Mouse (Mus musculus): ENCODE measurements around the gene Phf2. TPM values are rescaled to one million over a fixed set of nuclear protein-coding genes. Genes with fewer than 3 reads are reported as not detected.

The Phf2 gene
- polyA plus RNA-seq, 1 experiment from 2014 or later: 3.6 TPM

DNA sequence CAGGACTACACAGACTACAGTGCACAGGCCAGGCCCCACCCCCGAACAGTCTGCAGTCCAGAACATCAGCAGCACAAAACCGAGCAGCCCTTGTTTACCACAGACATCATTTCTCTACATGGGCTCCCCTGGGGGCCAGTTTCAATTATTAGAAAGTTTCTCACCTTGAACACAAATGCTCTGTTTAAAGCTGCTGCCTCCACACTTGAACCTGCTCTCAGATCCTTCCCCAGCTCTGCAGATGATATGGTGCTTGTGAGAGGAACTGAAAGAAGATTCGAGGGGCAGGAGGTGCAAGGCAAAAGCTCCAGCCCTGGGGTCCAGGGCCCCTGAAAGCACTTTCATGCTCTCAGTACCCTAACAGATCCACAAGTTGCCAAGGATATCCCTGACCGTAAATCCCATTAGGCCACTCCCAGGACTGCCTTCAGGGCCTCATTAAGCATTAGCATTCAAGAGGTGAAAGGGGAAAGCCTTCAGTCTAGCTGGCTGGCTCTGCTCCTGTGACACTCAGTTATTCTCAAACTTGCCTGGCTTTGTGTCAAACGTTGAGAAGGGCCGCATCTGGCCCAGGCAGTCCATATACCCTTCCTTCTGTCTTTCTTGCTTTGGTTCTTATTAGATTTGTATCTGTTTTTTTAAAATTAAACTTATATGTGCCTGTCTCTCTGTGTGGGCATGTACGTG lies 13.5 kb downstream of the Phf2 start:
- 53% methylated on average over 7 of the region's 7 CpGs for WGBS

GRCm38 (mm10) chr13:48853947-48854346 lies 17.0 kb downstream of the Phf2 start:
- H3K36me3 ChIP-seq: no peaks in the 10 kb centered on the region
- no peak overlapping the region for H3K4me3 ChIP-seq
- no peaks in the 10 kb centered on the region for H3K27me3 ChIP-seq (replicated peaks)
- H3K27ac ChIP-seq (replicated peaks): no peak overlapping the region
- no peaks in the 10 kb centered on the region for H3K9me3 ChIP-seq
- 57% methylated on average over 3 of the region's 3 CpGs for WGBS
- peaks cover 90% of the 10 kb centered on the region for H3K4me1 ChIP-seq
- no peak for ATAC-seq (ENCODE audit: extremely low read depth, insufficient number of reproducible peaks, low FRiP score, low TSS enrichment)
- no peak overlapping the region for H3K9ac ChIP-seq
- no peak overlapping the region for H3K4me2 ChIP-seq

More for the DNA sequence above, 13.5 kb downstream of the Phf2 start:
- no peaks in the 10 kb centered on the region for H3K27me3 ChIP-seq (replicated peaks)
- H3K4me2 ChIP-seq: no peak overlapping the region
- H3K9ac ChIP-seq: peak overlapping the region; percentile 5; the same call in 1 of the 2 replicates
- H3K36me3 ChIP-seq: no peaks in the 10 kb centered on the region
- no peak overlapping the region for H3K4me3 ChIP-seq
- H3K4me1 ChIP-seq: peaks cover 75% of the 10 kb centered on the region
- no peak for ATAC-seq (ENCODE audit: extremely low read depth, insufficient number of reproducible peaks, low FRiP score, low TSS enrichment)
- peak overlapping the region; percentile 43 for H3K27ac ChIP-seq (replicated peaks)
- H3K9me3 ChIP-seq: no peaks in the 10 kb centered on the region

DNA sequence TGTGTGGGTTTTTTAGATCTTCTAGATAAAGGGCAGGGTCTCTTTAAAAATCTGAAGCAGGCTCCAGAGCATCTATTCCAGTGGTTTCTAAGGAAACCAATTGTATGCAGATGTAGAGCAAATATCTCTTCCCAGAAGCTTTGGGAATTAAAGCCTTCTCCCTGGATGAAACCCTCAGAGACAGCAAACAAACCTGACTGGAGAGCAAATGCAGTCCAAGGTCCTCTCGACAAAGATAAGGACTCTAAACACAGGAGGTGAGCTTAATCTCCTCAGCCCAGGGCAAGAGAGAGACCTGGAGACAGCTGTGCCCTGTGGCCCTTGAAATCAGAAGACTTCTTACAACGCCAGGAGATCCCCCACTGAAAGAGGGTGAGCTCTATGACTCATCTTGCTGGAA lies 17.4 kb downstream of the Phf2 start:
- Histone ChIP-seq H3K27ac (replicated peaks) (peak overlapping the region; percentile 17; the same call in 1 of the 2 replicates), H3K9ac (no peak overlapping the region), H3K36me3 (no peaks in the 10 kb centered on the region), H3K27me3 (replicated peaks) (no peaks in the 10 kb centered on the region), H3K4me3 (no peak overlapping the region), H3K4me2 (no peak overlapping the region), H3K4me1 (peaks cover 90% of the 10 kb centered on the region), H3K9me3 (no peaks in the 10 kb centered on the region)
- no peak for ATAC-seq (ENCODE audit: extremely low read depth, insufficient number of reproducible peaks, low FRiP score, low TSS enrichment)
- WGBS: 13% methylated on average over 2 of the region's 2 CpGs

- Histone ChIP-seq H3K9me3 (no peaks in the 10 kb centered on the region), H3K4me3 (no peak overlapping the region), H3K4me1 (peaks cover 88% of the 10 kb centered on the region), H3K9ac (no peak overlapping the region), H3K27ac (replicated peaks) (peak overlapping the region; percentile 50; the same call in 1 of the 2 replicates), H3K4me2 (no peak overlapping the region), H3K36me3 (no peaks in the 10 kb centered on the region), H3K27me3 (replicated peaks) (no peaks in the 10 kb centered on the region)
- WGBS: 29% methylated on average over 3 of the region's 3 CpGs
- no peak for ATAC-seq (ENCODE audit: extremely low read depth, insufficient number of reproducible peaks, low FRiP score, low TSS enrichment)
Measured at GRCm38 (mm10) chr13:48852859-48853258, 18.1 kb downstream of the Phf2 start.

GRCm38 (mm10) chr13:48851719-48852118 lies 19.2 kb downstream of the Phf2 start:
- Histone ChIP-seq H3K27ac (replicated peaks) (no peak overlapping the region), H3K36me3 (no peaks in the 10 kb centered on the region), H3K4me3 (no peak overlapping the region), H3K27me3 (replicated peaks) (no peaks in the 10 kb centered on the region), H3K4me2 (no peak overlapping the region), H3K4me1 (peaks cover 77% of the 10 kb centered on the region), H3K9me3 (no peaks in the 10 kb centered on the region), H3K9ac (peak overlapping the region; percentile 17; the same call in 1 of the 2 replicates)
- ATAC-seq (ENCODE audit: extremely low read depth, insufficient number of reproducible peaks, low FRiP score, low TSS enrichment): no peak
- WGBS: 78% methylated on average over 5 of the region's 5 CpGs

DNA sequence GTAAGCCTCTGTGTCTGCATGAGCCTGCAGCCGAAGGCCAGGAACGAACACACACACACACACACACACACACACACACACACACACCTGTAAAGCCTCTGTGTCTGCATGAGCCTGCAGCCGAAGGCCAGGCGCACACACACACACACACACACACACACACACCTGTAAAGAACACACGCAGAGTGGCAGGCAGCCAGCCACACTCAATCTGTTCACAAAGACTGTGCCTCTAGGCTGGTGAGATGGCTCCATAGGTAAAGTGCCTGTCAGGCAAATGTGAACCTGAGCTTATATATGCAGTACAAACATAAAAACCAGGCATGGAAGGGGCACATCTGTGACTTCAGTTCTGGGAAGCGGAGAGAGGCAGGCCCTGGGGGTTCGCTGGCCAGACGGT lies 20.1 kb downstream of the Phf2 start:
- no peak overlapping the region for H3K4me2 ChIP-seq
- H3K9ac ChIP-seq: no peak overlapping the region
- no peaks in the 10 kb centered on the region for H3K36me3 ChIP-seq
- 83% methylated on average over 8 of the region's 8 CpGs for WGBS
- peaks cover 69% of the 10 kb centered on the region for H3K4me1 ChIP-seq
- no peak overlapping the region for H3K27ac ChIP-seq (replicated peaks)
- no peak overlapping the region for H3K4me3 ChIP-seq
- H3K27me3 ChIP-seq (replicated peaks): no peaks in the 10 kb centered on the region
- H3K9me3 ChIP-seq: no peaks in the 10 kb centered on the region
- ATAC-seq (ENCODE audit: extremely low read depth, insufficient number of reproducible peaks, low FRiP score, low TSS enrichment): no peak

- ATAC-seq (ENCODE audit: extremely low read depth, insufficient number of reproducible peaks, low FRiP score, low TSS enrichment): no peak
- H3K9ac ChIP-seq: no peak overlapping the region
- no peak overlapping the region for H3K27ac ChIP-seq (replicated peaks)
- H3K4me3 ChIP-seq: no peak overlapping the region
- no peaks in the 10 kb centered on the region for H3K36me3 ChIP-seq
- 78% methylated on average over 2 of the region's 2 CpGs for WGBS
- H3K4me1 ChIP-seq: peaks cover 71% of the 10 kb centered on the region
- H3K4me2 ChIP-seq: no peak overlapping the region
- H3K27me3 ChIP-seq (replicated peaks): no peaks in the 10 kb centered on the region
- H3K9me3 ChIP-seq: no peaks in the 10 kb centered on the region
Measured at GRCm38 (mm10) chr13:48850326-48850725, 20.6 kb downstream of the Phf2 start.

- Histone ChIP-seq H3K36me3 (no peaks in the 10 kb centered on the region), H3K4me3 (no peak overlapping the region), H3K4me2 (no peak overlapping the region), H3K27me3 (replicated peaks) (no peaks in the 10 kb centered on the region), H3K9ac (peak overlapping the region; percentile 50), H3K4me1 (peaks cover 65% of the 10 kb centered on the region), H3K27ac (replicated peaks) (peak overlapping the region; percentile 70), H3K9me3 (no peaks in the 10 kb centered on the region)
- ATAC-seq (ENCODE audit: extremely low read depth, insufficient number of reproducible peaks, low FRiP score, low TSS enrichment): peak; percentile 47; the same call in 1 of the 2 replicates
- 13% methylated on average over 3 of the region's 3 CpGs for WGBS
Measured at GRCm38 (mm10) chr13:48849155-48849554, 21.8 kb downstream of the Phf2 start.

GRCm38 (mm10) chr13:48845308-48845707 lies 25.6 kb downstream of the Phf2 start:
- WGBS: 30% methylated on average over 4 of the region's 4 CpGs
- no peak overlapping the region for H3K27ac ChIP-seq (replicated peaks)
- H3K9ac ChIP-seq: no peak overlapping the region
- ATAC-seq (ENCODE audit: extremely low read depth, insufficient number of reproducible peaks, low FRiP score, low TSS enrichment): no peak; the same call in 1 of the 2 replicates
- no peaks in the 10 kb centered on the region; the same call in 1 of the 2 replicates for H3K36me3 ChIP-seq
- no peak overlapping the region; the same call in 1 of the 2 replicates for H3K4me2 ChIP-seq
- H3K9me3 ChIP-seq: no peaks in the 10 kb centered on the region
- H3K4me3 ChIP-seq: no peak overlapping the region
- H3K4me1 ChIP-seq: peaks cover 51% of the 10 kb centered on the region
- H3K27me3 ChIP-seq (replicated peaks): no peaks in the 10 kb centered on the region

GRCm38 (mm10) chr13:48843530-48843929 lies 27.4 kb downstream of the Phf2 start:
- Histone ChIP-seq H3K9me3 (no peaks in the 10 kb centered on the region), H3K27me3 (replicated peaks) (no peaks in the 10 kb centered on the region), H3K27ac (replicated peaks) (no peak overlapping the region), H3K4me3 (no peak overlapping the region), H3K36me3 (no peaks in the 10 kb centered on the region; the same call in 1 of the 2 replicates), H3K9ac (no peak overlapping the region), H3K4me1 (peaks cover 38% of the 10 kb centered on the region), H3K4me2 (no peak overlapping the region)
- 81% methylated on average over 1 of the region's 1 CpGs for WGBS
- no peak for ATAC-seq (ENCODE audit: extremely low read depth, insufficient number of reproducible peaks, low FRiP score, low TSS enrichment)

GRCm38 (mm10) chr13:48841905-48842592 lies 28.9 kb downstream of the Phf2 start:
- peaks cover 40% of the 10 kb centered on the region for H3K4me1 ChIP-seq
- no peaks in the 10 kb centered on the region for H3K9me3 ChIP-seq
- no peak for ATAC-seq (ENCODE audit: extremely low read depth, insufficient number of reproducible peaks, low FRiP score, low TSS enrichment)
- H3K4me3 ChIP-seq: no peak overlapping the region
- H3K4me2 ChIP-seq: no peak overlapping the region
- no peak overlapping the region for H3K27ac ChIP-seq (replicated peaks)
- WGBS: 74% methylated on average over 5 of the region's 5 CpGs
- no peak overlapping the region for H3K9ac ChIP-seq
- no peaks in the 10 kb centered on the region for H3K27me3 ChIP-seq (replicated peaks)
- no peaks in the 10 kb centered on the region; the same call in 1 of the 2 replicates for H3K36me3 ChIP-seq

Measured in heart, embryonic 13.5 days (tissue).